Mouse (Mus musculus) thymus, adult 18-20 months (tissue): ENCODE results near the gene Ppara.

Source experiments
- DNase-seq, 2 experiments: peaks; one replicate each; pipeline ENCODE4 v3.0.0; 2022; ENCODE audit warnings: mixed read lengths in 2 of 2

The Ppara gene

DNA sequence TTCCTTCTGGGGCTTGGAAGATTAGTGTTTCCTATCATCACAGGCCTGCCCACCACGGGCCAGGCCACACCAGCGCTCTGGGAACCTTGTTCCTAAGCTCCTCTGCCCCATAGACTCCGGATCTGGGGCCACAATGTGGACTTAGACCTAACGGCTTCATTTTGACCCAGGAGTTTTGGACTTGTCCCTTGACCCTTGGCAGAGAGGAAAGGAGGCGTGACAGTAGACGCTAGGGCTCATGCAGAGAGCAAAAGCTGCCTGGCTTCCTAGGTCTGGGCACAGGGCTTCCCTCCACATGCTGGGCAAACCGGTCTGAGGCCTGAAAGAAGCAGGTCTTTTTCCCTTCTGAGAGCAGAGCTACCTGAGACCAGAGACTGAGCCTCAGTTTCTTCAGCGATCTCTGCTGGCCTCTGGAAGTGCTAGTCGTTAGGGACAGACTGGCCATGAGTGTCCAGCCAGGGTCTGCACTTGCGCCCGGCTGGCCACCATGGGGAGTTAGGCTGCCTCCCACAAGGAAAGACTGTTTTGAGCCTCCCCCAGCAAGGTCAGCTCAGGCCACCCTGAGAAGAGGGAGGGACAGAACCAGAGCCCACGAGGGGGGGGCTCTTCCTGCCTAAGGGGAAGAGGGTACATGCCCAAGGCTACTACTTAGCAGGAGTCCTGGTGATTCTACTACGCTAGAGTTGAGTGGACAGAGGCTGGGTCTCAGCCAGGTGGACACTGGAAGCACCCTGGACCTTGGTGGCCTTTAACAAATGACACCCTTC lies 29.0 kb upstream of the Ppara start:
- no peak for DNase-seq

DNA sequence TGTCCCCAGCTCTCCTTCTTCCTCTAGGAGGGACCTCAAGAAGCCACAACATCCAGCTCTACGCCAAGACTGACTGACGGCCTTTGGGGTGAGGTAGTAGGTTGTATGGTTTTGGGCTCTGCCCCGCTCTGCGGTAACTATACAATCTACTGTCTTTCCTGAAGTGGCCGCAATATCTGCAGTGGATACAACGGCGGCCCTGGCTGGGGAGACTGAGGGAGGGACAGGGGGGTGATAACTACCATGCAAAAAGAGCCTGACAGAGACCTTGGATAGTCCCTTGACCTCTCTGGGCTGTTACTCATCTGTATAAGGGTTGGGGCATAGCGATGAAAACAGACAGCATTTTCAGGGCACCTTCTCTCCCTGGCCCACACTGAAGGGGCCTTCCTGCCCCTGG lies 28.3 kb upstream of the Ppara start:
- no peak for DNase-seq

DNA sequence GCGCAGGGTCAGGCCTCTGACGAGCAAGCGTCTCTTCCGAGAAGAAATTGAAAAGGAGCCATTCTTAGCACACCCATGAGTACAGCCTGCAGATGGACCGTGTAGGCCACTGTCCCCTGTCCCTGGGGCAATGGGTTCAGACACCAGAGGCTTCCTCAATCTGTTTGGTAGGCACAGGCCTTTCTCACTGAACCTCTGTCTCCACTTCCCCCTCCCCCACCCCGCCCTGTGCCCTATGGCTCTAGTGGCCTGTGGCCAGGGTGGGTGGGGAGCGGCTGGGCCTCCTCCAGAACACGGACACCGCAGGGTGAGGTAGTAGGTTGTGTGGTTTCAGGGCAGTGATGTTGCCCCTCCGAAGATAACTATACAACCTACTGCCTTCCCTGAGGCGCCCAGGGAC lies 27.8 kb upstream of the Ppara start:
- DNase-seq = no peak

DNA sequence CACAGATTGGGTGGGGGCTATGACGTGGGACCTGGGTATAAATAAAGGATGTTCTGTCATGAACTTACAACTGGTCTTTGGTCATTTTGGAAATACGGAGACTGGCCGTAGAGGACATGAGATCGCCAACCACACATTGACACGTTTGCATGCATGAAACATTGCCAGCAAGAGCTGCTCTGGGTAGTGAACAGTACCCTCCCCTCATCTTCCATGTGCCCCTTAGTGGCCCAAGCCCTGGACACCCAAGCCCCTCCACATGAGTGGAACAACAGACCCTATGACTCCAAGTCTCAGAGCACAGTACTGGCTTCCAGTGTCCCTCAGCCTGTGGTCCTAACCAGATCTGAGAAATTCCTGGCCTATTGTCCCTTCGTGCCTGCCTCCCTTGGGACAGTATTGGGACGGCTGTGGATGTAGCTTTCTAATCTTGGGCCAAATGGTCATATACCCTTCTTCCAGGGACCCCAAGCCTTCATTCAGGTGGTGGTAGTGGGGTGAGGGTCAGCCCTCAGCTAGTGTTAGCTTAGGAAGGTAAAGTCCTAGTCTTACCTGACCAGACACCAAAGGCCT lies 27.2 kb upstream of the Ppara start:
- no peak for DNase-seq

DNA sequence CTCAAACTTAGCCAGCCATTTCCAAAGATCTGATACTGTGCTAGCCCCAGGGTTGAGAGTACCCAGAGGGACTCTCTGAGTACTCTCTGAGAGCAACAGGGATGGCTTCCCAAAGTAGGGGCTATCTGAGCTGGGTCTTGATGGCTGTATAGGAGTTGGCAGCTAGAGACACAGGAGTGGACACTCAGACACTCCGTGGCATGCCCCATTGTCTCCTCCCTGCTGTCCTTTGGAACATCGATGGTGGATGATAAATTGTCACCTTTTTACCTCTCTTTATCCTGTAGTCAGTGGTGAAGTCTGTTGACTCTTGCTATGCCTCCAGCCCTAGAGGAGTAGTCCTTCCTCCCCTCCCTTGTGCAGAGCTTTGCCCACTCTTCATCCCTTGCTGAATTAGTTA lies 26.6 kb upstream of the Ppara start:
- DNase-seq = no peak

DNA sequence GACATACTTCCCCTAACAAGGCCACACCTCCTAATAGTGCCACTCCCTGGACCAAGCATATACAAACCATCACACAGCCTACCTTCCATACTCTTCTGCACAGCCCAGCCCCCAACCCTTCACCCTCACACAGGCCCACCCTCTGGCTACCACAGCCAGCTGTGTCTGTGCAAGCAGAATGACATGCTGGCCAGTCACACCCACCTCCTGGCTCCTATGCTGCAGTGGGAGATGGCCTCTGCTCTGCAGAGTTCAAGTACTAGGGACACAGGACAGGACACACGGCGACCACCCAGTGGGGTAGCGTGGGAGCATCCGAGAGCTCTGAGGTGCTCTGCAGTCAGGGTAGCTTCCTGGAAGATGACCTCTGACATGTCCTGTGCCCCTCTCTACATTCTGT lies 25.9 kb upstream of the Ppara start:
- DNase-seq = no peak

DNA sequence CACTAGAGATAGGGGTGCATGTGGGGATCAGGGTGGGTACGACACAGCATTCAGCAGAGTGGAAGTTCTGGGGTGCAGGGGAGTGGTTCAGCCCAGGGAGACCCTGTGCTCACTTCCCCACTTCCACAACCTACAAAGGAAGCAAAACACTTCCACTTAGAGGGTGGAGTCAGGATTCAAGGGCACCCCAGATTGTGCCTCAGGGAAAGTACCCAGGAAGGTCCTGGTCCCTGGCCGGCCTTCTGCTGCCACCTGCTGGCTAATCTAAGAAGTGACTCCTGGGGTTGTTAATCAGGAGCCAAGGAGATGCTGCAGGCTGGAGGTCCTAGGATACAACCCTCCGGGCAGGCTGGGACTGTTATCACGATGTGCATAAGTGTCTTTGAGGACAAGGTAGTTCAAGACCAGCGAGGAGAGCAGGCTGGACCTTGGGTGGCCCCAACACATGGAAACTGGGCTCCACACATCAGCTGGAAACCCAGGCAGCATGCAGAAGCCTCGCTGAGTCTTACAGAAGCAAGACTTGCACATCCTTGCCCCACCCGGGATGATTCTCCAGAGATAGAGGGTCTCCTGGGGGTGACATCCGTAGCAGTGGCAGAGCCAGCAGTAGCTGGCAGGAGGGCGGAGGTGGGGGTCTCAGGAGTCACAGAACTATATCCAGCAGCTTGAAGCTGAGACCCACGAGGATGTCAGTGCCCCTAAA lies 25.4 kb upstream of the Ppara start:
- peak; percentile 46 to 60 for DNase-seq

DNA sequence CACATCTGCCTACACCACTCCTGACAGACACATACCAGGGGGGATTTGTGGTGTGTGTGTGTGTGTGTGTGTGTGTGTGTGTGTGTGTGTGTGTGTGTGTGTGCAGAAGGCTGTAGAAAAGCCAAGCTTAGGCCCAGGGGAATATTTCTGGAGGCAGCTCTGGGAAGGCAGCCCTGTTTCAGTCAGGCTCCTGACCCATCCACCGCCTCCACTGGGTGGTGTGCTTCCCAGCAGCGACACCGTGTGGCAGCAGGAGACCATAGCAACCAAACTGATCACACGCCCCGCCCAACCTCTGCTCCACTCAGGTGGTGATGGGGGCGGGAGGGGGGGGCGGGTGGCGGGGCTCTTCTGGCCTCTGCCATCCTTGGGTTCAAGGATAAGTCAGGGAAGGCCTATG lies 24.6 kb upstream of the Ppara start:
- DNase-seq = peak; percentile 50 to 62

DNA sequence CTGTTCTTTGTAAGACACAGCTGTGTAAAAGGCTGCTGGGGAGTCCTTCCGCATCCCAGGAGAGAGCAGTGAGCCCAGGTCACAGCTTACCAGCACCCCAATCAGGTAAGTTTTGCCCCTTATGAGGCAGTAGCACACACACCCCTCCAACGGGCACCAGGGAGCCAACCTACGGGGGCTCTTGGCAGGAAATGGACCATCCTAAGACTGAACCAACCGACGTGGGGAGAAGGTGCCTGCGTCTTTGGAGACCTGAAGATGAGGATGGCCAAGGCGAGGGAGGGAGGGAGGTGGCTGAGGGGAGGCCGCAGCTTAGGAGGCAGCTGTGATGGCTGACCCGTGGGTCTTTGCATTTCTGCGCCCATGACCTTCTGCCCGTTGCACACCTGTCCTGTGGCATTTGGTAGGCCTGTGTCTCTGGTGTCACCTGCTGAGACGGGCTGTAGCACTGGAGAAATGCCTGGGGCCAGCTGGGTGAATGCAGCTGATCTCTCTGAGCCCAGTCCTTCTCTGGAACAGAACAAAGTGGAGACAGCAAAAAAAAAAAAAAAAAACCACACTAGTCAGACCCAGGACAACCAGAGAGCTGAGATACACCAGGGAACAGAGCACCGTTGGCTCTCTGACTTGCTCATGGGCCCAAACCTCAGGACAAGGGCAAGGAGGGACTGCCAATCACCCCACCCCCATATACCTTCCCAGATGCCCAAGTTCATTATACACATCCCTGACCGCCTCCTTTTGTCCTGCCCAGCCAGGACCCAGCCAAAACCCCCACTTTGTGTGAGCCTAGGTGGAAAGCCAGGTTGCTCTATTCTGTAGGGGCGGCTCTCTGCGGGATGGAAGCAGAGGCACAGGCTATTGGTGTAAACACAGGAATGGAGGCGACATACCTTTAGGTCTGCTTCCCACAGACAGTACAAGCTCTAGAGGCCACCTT lies 23.9 kb upstream of the Ppara start:
- DNase-seq = no peak

DNA sequence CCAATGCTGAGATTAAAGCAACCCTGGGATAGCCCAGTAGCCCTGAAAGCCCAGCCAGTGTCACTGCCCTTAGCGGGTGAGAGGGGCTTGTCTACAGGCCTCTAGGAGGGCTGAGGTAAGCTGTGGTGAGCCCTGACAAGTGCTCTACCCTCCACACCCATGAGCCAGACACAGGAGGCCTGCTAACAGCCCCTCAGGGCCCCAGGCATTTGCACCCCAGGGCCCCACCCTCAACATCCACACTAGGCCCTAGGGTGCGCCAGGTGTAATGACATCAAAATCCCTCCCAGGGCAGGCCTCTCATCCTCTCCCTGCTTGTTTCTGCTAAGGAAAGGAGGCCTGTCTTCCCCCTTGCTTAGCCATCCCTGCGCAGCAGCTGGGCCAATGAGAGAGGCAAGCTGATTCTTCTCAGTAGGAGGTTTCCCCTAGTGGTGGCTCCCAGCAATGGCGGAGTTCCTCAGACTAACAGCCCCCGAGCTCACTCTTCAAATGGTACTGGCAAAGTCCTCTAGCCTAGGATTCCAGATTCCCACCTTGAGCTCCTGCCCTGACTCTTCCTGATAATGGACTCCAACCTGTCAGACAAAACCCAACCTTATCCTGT lies 22.1 kb upstream of the Ppara start:
- DNase-seq = no peak

DNA sequence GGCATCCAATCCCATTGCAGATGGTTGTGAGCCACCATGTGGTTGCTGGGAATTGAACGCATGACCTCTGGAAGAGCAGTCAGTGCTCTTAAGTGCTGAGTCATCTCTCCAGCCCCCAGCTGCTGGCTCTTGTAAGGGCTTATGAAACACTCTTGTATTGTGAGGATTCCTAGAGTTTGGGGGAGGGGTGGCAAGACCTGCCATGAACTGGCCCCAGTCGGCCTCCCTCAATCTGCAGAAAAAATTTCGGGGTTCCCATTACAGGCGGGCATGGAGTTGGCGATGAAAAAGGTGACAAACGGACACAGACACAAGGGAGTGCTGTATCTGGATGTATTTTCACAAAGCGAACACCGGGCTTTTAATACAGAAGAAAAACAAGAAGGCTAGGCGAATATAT lies 21.4 kb upstream of the Ppara start:
- no peak for DNase-seq

DNA sequence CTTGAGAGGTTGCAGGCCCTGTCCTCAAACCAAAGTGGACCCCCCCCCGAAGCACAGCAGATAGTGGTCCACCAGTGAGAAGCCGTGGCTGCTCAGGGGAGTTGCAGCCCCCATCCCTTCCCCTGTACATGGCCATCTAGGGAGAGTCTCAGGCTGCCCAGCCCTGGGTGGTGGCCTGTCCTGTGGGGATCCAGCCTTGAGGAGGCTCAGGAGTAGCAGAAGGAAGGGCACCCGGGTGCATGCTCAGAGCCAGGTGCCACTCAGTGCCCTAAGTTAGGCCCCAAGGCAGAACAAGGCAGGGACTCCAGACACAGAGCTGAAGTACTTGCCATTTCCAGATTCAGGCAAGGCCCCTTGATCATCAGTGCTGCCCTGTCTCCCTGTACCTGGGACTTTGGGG lies 19.7 kb upstream of the Ppara start:
- no peak for DNase-seq

DNA sequence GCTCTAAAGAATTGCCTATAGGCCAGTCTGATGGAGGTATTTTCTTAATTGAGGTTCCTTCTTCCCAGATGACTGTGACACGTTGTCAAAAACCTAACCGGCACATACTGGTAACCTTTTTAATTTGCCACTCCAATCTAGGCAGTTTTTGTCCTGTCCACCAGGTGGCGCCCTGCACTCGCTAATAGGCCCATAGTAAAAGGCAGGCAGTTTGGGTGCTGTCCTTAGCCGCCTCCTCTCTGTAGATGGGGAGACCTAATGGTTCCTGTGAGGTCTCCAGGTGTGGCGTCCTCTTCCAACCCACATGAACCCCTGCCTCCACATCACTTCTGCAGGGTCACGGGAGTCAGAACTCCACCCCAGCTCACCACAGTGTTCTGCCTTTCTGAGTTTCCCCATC lies 18.7 kb upstream of the Ppara start:
- peak; percentile 50 to 54 for DNase-seq

DNA sequence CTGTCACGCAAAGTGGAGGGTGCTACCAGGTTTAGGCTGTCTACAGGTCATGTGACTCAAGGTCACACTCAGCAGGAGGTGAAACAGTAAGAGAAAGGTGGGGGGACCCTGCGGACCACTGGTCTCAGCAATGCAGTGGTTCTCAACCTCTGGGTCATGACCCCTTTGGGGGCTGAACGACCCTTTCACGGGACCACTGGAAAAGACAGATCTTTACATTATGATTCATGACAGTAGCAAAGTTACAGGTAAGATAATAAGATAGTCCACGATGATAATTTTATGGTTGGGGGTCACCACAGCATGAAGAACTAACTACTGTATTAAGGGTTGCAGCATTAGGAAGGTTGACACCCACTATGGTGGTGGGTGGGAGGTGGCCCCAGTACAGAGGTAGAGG lies 18.2 kb upstream of the Ppara start:
- no peak for DNase-seq

DNA sequence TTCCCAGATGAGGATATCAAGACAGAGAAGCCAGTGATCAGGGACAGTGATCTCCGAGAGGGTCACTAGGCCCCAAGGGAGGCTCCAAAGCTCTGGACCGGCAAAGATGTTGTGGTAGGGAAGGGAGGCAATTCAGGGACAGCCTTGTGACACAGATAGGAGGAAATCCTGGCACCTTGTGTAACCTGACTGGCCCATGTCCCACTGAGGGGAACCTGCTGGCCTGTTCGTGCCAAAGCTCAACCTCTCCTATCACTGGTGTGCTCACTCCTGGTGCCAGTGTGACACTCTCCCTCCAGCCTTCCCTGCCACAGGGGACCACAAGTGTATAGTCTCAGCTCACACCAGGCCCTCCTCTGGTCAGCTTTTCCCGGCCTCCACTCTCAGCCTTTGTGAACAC lies 17.8 kb upstream of the Ppara start:
- no peak for DNase-seq

DNA sequence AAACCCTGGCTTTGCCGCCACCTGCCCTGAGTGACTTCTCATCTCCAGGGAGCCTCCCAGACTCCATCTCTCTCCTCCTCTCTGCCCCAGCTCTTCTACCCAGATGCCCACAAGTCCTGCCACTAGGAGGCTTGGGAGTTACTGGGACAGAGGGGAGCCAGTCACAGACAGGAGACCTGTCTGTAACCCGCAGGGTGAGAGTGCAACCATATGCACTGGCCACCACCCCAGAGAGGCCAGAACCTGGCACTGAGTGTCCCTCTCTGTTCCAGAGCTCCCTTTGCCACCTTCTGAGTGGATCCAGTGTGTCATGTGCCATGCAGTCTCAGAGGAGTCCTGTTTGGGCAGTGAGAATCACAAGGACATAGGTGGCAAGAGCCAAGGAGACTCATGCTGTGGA lies 17.0 kb upstream of the Ppara start:
- DNase-seq = no peak

DNA sequence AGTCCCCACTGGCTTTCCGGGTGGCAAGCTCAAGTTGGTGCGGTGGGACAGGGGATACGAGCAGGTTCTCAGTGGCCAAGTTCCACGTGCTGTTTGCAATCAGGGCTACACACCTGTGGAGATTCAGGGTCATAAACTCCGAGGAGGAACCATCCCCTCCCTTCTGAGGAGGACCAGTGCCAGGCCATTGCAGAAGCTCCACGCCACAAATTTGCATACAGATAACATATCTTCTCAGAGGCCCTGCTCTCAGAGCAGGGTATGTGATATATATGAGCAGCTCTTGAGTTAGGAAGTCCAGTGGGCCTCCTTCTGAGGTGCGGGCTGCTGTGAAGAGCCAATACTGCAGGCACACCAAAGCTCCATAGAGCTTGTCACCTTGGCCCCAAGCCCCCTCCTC lies 15.8 kb upstream of the Ppara start:
- DNase-seq = no peak

DNA sequence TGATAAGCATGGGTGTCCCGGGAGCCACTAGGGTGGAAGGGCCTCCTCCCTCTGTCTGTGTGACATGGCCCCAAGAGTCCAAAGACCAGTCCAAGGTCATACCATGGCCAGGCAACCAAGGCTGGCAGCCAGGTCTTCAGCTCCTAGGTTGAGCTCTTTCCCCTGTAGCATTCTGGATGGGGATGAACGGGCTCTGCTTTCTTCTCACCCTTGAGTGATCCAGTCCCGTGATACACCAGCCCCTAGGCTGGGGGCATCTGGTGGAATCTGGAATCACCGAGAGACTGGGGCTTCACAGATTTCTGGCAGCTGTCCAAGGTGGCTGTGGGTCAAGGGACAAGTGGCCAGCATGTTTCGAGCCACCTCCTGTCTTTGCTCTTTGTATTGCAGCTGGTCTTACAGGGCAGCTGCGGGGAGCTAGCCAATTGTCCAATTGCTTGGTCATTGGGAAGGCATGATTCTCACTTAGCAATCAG lies 14.4 kb upstream of the Ppara start:
- no peak for DNase-seq

DNA sequence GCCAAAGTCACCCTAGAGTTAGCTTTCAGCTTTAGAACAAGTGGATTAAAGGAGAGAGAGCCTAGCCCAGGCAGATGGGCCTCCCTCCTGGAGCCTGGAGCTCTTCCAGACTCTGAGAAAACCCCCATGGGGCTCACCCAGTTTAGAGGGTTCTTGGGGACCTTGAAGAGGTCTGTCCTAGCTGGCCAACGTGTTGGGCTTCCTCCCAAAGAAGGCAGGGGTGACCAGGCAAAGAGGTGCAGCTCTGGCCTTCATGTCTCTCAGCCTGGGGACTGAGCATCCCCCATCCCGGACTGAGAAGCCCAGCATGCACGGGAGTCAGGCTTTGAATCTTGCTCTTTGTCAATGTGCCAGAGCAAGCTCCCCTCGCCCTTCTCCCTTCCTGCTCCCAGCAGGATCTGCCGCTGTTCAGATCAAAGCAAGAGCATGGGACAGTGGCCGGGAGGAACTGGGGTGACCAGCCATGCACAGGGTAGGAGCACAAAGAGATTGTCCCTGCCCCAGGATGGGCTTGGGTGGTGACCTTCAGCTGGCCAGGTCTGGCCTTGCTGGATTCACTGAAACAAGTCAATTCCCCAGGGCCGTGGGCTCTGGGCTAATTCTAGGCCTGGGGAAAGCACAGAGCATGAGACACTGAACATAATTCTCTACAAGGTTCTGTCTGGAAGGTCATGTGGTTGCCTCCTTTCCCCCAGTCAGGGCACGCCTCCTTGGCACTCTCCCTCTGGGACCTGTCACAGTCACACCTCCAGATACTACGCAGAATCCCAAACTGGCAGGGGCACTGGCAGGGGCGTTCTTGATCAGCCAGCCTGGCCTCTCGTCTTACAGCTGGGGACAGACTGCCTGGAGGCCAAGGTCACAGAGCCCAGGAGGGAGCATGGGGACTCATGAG lies 10.3 kb upstream of the Ppara start:
- no peak for DNase-seq

DNA sequence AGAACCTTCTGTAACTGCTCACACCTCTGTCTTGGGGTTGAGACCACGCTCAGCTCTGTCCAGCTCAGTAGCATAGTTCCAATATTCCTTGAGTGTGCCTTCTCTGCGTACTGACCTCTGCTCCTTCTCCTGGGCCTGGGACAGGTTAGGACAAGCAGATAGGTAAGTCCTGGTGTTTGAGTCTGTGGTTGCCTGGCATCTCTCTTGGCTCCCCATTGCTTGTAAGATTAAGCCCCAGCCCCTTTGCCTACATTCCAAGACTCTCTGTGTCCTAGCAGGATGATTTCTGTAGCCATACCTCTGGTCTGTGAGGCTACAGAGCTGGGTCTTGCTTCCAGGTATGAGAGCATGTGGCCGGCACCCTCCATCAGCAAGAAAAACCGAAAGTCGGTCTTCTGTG lies 6.6 kb upstream of the Ppara start:
- no peak for DNase-seq

DNA sequence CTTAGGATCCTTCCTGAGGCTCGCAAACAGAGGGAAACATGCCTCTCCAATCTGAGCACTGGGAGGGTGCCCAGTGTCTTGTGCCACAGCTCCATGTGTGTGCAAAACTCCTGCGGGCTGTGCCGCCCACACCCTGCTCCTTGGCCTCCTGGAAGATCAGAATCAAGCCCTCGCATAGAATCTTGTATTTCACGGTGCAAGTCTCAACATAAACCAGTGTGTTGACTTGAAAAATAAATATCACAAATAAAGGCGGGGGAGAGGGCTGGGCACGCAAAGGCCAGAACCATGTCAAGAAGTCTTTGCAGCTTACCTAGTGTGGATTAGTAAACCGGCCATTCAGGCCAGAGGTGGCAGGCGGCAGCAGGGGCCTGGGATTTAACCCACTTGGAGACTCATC lies 5.5 kb upstream of the Ppara start:
- no peak for DNase-seq

DNA sequence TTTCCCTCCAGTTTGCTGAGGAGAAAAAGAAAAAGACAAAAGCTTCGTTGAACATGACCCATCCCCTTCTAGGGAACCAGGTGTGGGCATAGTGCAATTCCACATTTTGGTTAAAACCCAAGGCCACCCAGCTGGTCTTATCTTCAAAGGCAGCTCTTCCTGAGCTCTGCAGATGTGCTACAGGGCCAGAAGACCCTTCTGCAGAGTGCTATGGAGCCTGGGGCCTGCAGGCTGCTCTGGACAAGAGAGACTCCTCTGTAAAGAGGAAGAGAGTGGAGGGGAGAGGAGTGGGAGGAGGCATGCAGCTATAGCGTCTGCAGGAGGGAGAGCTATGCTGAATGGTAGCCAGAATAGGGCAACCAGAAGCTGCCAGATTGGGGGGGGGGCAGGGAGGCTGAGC lies 4.8 kb upstream of the Ppara start:
- no peak for DNase-seq
